Mouse (Mus musculus) retina, adult 2 months (tissue): ENCODE data around the gene Lypd4.

Experiments
- DNase-seq: peaks from one replicate; pipeline ENCODE4 v3.0.0-alpha.2; 2012; ENCODE audit warnings: low read depth, low spot score

Lypd4 gene

DNA sequence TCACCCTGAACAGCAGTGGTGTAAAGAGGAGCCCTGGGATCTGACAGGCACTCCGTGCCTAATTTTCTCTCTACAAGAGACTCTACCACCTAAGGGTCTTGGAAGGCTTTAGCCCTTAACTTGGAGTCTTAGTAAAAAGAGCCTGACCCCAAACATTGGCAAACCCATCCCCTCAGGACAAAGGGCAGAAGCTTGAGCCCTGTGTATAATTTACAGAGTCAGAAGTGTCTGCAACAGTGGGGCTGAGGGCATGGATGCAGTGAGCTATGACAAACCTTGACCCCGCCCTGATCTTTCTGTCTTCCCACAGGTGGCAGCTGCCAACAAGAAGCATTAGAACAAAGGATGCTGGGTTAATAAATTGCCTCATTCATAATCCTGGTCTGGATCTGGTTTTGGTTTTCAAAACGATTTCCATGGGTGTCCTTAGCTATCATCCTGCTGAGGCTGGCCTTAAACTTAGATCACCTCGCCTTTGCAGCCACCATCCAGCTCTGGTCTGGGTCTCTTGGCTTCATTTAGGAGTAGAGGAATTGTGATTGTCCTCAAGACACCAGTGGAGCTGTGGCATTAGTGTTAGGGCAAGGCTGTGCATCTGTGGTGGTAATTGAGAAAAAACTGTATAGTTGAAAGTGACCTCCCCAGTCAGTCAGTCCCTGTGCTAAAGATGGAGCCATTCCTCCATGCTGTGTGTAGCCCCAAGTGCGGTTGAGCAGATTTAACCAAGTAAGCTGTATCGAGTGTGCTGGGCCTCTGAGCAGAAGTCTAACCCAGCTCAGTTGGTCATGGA is 19.9 kb upstream of the Lypd4 start:
- no peak for DNase-seq

DNA sequence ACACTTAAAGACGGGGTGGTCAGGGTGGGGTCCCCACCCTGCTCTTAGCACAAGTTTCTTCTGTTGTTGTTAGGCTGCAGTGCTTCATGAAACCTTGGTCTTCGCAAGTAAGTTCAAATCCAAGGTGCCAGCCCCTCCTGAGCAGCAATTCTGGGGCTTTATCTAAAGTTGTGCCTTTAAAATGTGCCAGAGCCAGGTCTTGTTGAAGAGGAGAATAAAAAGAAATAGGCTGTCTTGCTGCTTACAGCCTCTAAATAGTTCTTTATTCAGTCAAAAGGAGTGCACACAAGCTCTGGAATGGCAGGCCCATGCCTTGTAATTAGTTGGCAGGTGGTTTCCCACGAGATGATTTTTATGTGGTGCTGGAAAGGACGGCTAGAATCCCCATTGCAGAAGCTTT is 17.4 kb upstream of the Lypd4 start:
- DNase-seq = no peak

DNA sequence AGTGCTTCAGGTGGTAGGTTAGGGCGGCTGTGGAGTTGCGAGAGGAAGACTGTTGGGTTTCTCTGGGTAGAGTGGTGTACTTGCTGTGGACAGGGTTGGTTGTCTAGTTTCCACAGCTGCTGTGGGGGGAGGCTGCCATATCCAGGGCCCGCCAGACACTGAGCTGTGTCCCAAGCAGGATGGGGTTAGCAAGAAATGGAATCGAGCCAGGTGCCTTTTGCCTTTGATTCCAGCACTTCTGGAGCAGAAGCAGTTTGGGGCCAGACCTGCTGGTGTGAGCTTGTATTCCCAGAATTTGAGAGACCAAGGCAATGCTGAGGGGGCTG is 16.5 kb upstream of the Lypd4 start:
- no peak for DNase-seq

DNA sequence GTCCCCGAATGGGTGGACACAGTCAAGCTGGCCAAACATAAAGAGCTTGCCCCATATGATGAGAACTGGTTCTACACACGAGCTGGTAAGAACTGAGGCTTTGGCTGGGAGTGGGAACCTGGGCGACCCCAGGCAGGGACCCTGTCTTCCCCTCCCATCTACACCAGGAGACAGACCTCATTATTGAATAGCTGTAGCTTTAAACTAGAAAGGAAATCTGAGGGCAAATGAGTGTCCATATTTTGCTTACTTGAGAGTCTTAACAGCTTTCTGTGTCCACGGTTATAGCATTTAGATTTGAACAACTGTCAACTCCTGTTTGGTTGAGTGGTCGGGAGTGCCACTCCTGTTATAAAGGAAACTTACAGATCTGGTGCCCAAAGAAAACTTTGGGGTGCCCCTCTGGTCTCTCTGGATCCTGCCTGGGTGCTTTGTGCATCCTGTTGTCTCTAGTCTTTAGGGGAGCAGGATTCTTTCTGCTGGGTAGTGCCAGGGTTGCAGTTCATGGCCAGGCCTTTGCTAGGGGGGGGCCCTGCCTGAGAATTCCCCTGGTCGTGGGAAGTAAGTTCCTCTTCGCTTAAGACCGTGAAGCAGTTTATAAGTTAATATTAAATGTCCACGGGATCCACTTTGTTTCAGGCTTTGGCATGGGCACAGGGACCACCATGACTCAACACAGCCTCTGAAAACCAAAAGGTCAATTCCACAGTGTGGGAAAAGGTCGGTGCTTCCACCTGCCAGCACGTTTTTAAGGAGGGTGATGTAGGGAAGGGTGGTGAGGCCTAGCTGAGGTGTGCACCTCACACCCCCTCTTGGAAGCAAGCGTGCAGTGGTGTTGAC is 15.9 kb upstream of the Lypd4 start:
- no peak for DNase-seq

DNA sequence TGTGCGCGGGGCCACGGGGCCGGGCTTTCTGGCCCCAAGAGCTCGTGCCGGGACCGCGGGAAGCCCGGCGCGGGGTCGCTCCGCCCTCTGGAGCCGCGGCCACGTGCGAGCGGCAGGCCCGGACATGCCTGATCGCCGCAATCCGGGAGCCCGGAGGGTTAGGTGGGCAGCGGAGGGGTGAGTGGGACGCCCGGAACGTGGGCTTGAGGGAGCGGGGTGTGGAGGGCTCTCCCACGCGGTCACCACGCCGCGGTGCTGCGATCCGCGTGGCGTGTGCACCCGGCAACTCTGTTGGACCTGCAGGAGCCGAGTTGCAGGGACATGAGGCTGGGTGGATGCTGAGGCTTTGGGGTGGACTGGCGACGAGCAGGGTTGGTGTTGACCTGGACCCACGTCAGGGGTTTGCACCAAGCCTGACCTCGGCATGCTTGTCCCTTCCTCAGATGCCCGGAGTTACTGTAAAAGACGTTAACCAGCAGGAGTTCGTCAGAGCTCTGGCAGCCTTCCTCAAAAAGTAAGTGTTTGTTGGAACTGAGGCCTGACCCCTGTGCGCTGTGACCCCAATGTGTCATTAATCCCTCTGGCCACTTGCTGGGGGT is 15.1 kb upstream of the Lypd4 start:
- no peak for DNase-seq

DNA sequence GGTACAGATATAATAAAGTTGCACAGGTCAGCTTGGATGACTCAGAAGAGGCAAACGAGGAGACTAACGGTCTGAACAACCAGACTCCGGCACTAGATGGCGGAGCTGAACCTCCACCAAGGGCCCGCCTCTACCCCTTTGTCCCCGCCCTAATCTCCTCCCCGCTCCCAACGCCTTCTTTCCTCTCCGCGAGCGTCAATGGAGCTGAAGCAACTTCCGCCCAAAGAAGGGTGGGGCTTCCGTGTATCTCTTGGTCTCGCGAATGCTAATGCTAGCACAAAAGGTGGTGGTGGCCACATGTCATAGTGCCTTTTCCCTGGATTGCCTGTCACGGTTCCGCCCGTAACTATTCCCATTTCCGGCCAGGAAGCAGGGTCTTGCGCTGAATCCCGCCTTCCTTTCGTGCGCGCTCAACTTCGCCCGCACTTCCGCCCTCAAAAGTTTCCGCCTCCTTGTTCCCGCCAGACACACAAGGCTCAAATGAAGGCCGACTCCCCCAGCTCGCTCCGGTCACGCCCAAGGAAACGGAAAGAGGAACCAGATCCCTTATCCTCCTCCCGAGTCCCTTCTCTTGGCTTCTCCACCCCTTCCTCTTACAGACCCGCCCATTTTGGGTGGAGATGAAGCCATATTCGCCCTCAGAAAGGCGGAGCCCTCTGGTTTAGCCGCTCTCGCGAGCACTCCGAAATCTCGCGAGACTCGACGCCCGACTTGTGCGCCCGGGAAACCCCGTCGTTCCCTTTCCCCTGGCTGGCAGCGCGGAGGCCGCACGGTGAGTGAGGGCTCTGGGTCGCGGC is 14.4 kb upstream of the Lypd4 start, which contains the start of gene Rps19:
Gene Rps19 (plus strand): TSS at position 476 of the 797 bp plus-strand sequence.
- peak; percentile 99 for DNase-seq

DNA sequence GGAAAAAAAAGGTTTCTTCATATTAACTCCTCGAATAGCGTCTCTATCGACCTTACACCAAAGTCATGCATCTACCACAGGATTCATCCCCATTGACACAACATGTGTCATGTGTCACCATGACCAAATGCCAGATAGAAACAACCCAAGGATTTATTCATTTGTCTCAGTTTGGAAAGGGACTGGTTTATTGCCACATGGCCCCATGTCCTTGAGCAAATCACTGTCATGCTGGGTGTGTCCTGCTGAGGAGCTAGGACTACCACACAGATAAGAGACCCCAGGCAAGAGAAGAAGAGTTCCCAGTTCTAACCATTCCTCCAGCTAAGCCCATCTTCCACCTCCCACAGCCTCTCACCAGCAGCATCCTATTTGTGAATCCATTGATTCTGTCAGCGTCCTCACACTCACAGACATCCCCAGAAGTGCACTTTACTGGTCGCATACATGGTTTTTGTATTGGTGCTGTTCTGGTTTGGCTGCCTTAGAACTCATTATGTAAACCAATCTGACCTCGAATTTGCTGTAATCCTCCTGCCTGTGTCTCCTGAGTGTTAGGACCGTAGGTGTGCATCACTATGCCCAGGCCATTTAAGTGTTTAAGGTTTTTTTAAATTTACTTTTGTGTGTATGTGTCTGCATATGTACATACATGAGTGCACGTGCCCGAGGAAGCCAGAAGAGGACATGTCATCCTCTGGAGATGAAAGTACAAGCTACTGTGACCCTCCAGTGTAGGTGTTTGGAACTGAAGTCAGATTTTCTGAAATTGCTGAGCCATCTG is 12.9 kb upstream of the Lypd4 start:
- no peak for DNase-seq

DNA sequence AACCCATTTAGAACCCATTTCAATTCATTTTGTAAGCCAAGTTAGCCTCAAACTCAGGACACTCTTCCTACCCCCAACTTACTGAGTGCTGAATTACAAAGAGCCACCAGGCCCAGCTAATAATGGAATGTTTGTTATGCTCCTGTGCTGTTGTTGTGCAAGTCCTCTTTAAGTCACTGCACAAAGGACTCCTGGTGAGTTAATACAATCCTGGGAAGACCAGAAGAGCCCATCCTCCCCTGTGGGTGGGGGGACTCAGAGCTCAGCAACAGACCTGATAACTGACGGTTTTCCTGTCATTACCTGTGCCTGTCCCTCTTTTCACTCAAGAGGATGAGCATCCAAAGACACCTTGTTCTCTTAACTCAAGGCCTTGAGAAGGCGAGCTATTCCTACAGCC is 9.9 kb upstream of the Lypd4 start:
- no peak for DNase-seq

DNA sequence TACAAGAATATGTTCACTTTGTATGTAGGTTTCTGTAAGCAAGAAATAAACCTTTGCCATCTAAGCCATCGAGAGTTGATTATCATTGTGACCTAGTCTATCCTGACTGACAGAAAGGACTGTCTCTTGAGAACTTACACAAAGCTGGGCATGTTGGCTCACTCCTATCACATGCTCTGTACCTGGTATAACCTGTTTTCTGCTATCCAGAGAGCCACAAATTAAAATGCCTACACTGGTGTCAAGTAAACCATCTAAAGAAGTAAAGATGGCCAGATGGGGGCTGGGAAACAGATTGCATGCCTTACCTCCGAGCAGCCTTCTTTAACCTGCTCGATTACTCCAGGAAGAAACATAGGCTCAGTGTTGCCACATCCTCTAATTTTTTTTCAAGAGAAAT is 7.8 kb upstream of the Lypd4 start:
- no peak for DNase-seq

DNA sequence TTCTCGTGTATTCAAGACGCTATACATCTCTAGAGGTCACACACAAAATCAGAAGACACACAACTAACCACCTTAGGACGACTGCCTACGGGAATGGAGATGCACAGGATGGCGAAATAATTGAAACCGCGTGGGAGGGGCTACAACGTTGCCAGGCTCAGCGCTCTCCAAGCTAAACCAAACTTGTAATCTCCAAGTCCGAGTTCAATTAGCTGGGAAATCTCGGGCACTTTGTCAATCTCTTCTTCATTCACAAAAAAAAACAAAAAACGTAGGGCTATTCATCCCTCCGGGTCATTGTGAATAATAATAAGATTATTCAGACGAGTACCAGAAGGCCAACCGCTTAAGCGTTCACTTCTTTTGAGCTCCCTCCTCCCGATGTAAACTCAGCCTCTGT is 661 bp downstream of the Lypd4 start:
- no peak for DNase-seq

DNA sequence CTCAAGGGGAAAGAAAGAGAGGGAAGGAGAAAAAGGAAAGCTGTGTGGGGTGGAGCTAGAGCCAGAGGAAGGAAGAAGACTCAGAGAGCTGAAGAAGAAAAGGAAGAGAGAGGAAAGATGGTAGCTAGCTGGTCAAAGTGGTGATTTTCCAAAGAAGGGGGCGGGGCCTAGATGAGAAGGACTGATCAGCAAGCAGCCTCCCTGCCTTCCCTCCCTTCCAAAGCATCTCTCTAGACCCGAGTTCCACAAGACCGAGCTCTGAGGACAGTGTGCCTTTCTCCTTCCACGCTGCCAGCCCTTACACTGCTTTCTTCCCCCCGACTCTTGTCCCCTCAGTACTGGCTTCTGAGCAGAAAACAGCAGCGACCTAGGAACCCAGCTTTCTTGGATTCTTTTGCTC is 5.6 kb downstream of the Lypd4 start:
- DNase-seq = no peak

DNA sequence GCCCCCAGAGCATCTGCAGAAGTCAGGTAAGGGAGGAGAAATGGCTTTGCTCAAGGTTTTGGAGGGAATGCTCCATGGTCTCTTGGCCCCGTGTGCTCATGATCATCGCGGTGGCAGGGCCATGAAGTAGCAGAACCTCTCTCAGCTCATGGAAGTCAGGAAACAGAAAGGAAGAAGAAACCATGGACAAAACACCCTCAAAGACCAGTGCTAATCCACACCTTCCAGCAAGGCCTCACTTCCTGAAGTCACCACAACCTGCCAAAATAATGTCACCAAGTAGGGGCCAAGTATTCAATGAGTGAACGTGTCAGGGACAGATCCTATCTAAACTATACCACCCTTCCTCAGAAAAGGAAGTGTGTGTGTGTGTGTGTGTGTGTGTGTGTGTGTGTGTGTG is 6.9 kb downstream of the Lypd4 start:
- DNase-seq = no peak

DNA sequence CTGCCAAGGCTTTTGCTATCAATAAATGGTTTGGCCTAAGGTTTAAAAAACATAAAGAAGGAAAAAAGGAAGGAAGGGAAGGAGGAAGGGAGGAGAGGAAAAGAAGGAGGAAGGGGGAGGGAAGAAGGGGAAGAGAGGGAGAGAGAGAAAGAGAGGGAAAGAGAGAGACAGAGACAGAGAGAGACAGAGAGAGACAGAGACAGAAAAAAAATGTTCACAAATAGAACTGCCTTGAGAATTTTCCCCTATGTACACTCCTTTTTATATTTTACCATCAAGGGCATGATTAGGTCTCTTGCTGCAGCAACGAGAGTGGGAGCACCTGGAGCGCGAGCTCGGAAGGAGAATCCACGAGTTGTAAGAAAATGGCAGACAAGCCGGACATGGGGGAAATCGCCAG is 7.8 kb downstream of the Lypd4 start, which contains the start of gene Gm9844:
Gene Gm9844 (plus strand): TSS at position 301 of the 400 bp plus-strand sequence.
- no peak for DNase-seq

DNA sequence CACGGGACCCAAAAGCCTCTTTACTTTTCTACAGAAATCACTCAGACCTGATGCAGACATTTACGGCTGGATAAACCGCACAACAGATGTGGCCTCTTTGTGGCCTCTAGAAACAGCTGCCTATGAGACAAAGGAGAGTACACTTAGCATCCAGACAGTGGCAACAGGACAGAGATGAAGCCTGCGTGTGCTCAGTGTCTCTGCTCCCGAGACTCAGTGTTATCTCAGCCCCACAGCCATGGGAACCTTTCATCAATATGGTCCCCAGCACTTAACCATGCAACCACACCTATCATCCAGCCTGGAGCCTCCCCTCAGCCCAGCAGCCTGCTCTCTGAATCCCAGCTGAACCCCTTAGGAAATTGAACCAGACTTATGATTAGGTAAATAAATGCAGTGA is 10.5 kb downstream of the Lypd4 start:
- no peak for DNase-seq

DNA sequence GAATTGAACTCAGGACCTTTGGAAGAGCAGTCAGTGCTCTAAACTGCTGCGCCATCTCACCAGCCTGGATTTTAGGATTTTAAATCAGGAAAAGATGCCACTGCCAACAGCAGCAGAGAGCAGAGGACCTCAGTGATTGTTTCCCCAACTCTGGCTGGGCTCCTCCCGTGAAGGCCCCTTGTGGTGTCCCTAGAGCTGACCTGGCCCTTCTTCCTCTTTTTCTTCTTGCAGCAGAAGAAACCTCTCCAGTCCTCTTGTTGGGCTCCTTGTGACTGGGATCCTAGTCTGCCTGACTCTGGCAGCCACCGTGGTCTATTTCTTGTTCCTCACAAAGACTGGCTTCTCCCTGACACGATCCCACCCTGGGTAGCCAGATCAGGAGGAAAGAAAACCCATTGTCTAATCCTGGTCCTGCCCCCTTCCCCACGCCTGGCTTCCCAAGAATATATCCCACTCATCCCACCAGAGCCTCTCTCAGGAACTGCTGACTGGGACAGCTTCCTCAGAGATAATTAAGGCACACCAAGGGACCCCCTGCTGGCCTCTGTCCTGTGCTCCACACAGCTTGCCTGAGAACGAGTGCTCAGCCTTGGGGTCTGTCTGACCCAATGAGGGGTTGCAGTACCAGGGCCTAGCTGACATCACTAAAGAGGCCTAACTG is 13.2 kb downstream of the Lypd4 start:
- no peak for DNase-seq

DNA sequence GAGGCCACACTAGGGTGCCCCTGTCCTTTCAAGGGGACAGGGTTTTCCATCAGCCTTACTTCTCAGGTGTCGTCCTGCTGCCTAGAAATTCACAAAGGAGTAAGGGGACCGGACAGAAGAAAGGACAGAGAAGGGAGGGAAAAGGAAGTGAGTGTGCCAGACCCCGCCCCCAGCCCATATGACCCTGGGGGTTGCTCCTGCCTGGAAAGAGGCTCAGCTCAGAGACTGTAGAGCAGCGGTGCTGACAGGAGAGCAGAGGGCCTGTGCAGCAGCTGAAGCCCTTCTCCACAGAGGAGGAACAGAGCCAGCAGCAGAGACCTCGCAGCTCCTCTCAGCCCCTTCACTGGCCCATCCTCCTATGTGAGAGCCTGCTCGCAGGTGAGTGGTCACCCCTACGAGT is 16.0 kb downstream of the Lypd4 start:
- DNase-seq = no peak

DNA sequence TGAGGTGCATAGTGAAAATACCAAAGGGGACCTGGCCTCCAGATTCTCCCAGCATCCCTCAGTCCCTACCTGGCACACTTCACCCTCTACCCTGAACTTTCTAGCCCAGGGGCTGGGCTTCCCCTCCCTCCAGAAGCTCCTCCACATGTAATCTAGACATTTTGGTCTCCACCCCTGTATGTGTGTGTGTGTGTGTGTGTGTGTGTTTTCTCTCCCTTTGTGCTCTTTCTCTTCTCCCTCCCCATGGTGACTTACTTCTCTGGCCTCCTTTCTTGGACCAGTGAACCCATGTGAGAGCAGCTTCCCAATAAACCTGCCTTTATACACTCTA is 16.5 kb downstream of the Lypd4 start:
- DNase-seq = no peak

DNA sequence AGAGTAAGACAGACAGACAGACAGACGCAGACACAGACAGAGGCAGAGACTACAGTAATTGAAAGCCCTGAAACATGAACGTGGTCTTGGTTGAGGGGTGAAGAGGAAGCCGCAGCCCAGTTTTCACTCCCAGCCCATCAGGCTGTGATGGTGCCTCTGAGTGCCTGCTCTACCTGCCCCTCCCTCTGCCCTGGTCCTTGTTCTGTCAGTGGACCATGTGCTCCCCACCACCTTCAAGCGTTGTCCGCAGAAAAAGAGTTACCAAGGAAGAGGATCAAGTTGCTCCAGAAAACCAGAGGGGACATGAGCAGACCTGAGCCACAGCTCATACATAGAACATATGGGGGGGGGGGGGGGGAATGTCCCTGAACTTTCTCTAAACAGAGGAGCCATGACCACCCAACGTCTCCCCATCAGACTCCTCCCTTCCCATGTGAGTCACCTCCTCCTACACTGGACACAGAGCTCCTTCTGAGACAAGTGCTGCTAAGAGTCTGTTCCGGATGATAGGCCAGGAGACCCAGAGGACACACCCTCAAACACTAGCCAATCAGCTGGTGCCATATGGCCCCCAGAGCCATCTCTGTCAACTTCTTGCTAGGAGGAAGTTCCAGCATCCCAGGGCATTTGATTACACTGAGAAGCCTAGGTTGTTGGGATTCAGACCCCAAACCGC is 17.0 kb downstream of the Lypd4 start:
- no peak for DNase-seq

DNA sequence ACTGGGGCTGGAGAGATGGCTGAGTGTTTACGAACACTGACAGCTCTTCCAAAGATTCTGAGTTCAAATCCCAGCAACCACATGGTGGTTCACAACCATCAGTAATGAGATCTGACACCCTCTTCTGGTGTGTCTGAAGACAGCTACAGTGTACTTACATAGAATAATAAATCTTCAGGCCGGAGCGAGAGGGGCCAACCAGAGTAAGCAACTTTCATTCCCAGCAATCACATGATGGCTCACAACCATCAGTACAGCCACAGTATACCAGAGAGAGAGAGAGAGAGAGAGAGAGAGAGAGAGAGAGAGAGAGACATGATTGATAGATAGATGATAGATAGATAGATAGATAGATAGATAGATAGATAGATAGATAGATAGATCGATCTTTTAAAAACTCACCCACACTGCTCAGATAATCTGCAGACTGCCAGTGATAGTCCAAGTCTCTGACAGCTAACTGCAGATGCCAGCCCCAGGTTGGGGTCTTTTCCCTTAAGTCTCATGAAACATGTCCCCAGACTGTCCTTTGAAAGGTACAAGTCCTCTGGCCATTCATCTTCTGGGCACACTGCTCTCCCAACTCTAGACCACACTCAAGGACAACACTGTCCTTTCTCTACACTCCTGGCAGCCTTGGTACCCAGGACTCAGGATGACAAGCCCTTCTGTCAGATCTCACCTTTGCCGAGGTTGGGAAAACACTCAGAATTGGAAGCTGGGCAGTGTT is 18.0 kb downstream of the Lypd4 start:
- no peak for DNase-seq
